Mouse (Mus musculus) small intestine, adult 2 months (tissue): ENCODE data around the gene Gjd3. TPM values are rescaled to one million over a fixed set of nuclear protein-coding genes. Genes with fewer than 3 reads are reported as not detected.

Experiments
- H3K27ac ChIP-seq: fragments of 200-500 bp; 2 replicates; pipeline ENCODE4 v1.5.1; 2012; ENCODE audit warnings: low read depth, low read length, control low read depth, inconsistent platforms; ENCODE audit not compliant: insufficient read depth
- H3K27me3 ChIP-seq: fragments of 200-500 bp; 2 replicates; pipeline ENCODE4 v1.6.1; 2012; ENCODE audit warnings: mild to moderate bottlenecking, moderate library complexity, low read length, inconsistent platforms; ENCODE audit not compliant: control insufficient read depth, insufficient read depth
- H3K36me3 ChIP-seq: fragments of 200-500 bp; 2 replicates; pipeline ENCODE4 v1.6.1; 2012; ENCODE audit warnings: mild to moderate bottlenecking, low read length, control low read depth, inconsistent platforms; ENCODE audit not compliant: control insufficient read depth, insufficient read depth
- H3K4me1 ChIP-seq: fragments of 200-500 bp; 2 replicates; pipeline ENCODE4 v1.6.1; 2012; ENCODE audit warnings: low read length, inconsistent platforms, mixed read lengths; ENCODE audit not compliant: control insufficient read depth, insufficient read depth, insufficient read length
- H3K4me3 ChIP-seq: fragments of 200-500 bp; 2 replicates; pipeline ENCODE4 v1.5.1; 2012; ENCODE audit warnings: low read depth, mild to moderate bottlenecking, control low read depth, inconsistent platforms, low read length, moderate library complexity
- CTCF ChIP-seq: fragments of 200-500 bp; IDR thresholded peaks from 2 replicates; pipeline ENCODE4 v1.5.1; 2012; ENCODE audit warnings: low read depth, mild to moderate bottlenecking, control low read depth, inconsistent platforms, low read length, moderate library complexity, mixed read lengths; ENCODE audit not compliant: insufficient replicate concordance, insufficient read length; ENCODE audit errors: extremely low read depth
- POLR2A ChIP-seq: fragments of 200-500 bp; IDR thresholded peaks from 2 replicates; pipeline ENCODE4 v1.6.1; 2012; ENCODE audit warnings: low read depth, mild to moderate bottlenecking, control low read depth, inconsistent platforms, low read length, moderate library complexity
- WGBS: fragments of 180-500 bp; shearing (Covaris S2); methylation state at CpG from one replicate; pipeline ENCODE4 v1.1.7; 2018; 5-methylcytosine and 5-hydroxymethylcytosine counted together
- polyA plus RNA-seq: library from polyadenylated mRNA; depleted of rRNA; stranded (reverse); fragments of >200 nt; gene quantifications from 2 replicates; pipeline ENCODE4 v1.2.3, GENCODE M21; 2012; rRNA removed

The Gjd3 gene
- polyA plus RNA-seq = 3.6 and 5.8 TPM in 2 replicates

DNA sequence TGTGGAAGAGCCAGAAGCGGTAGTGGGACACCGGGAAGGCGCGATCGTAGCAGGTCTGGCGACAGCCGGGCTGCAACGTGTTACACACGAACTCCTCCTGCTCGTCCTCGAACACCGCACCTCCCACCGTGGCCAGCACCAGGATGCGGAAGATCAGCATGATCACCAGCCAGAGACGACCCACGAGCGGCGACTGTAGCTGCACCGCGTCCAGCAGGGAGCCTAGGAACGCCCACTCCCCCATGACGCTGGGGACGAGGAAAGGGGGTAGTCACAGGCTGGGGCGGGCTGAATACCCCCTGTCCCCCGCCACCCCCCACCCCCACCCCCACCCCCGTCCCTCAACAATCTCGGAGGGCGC lies at the start of gene Gjd3:
Gjd3 (minus strand) TSS at position 244 of the 361 bp plus-strand sequence.
- Histone ChIP-seq H3K27ac (no peak within 1 kb of the TSS), H3K27me3 (no peaks in the 10 kb centered on the region), H3K36me3 (no peaks in the 10 kb centered on the region), H3K4me3 (peak within 1 kb of the TSS; percentile 65), H3K4me1 (no peaks in the 10 kb centered on the region; the same call in 1 of the 2 replicates)
- no peak for TF ChIP-seq CTCF
- TF ChIP-seq POLR2A = no peak
- WGBS = 6% methylated on average over 28 of the region's 28 CpGs

DNA sequence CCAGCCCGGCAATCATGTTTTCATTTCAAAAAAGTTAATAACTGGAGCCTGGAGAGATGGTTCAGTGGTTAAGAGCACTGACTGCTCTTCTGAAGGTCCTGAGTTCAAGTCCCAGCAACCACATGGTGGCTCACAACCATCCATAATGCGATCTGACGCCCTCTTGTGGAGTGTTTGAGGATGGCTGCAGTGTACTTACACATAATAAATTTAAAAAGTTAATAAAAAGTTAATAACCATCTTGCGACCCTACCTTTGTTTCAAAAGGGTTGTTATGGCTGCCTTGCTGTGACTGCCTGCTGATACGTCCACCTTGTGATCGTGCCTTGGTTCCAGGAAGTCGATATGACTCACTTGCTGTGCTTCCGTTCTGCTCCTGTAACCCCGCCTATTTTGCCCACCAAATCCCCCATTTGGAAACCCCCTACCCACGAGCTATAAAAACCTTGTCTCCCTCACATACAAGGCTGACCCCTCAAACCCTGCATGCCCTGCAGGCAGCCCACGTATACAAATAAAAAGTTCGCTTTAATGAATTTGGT lies 44.2 kb upstream of the Gjd3 start:
- Histone ChIP-seq H3K27me3 (no peaks in the 10 kb centered on the region), H3K36me3 (0 out of 2 replicates have a peak, but pooled peaks cover 2% of the 10 kb centered on the region), H3K4me1 (no peaks in the 10 kb centered on the region), H3K4me3 (no peak overlapping the region), H3K27ac (no peak overlapping the region)
- TF ChIP-seq POLR2A (no peak), CTCF (no peak)
- WGBS = 83% methylated on average over 12 of the region's 12 CpGs

DNA sequence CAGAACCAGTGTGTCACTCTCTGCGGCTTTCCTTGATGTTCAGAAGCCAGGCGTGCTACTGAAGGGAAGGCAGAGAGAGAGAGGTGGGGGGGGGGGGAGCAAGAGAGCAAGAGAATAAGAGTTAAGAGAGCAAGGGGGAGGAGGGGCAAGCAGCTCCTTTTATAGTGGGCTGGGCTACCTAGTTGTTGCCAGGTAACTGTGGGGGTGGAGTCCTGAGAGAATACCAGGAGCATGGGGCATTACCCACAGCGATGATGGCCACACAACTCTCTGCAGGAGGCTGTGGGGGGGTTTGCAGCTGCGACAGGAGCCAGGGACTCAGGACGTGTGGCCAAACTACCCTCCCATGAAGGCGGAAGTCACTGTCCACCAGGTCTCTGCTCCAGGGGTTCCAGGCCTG lies 43.1 kb upstream of the Gjd3 start:
- Histone ChIP-seq H3K27ac (no peak overlapping the region), H3K4me1 (no peaks in the 10 kb centered on the region), H3K27me3 (no peaks in the 10 kb centered on the region), H3K36me3 (peaks cover 3% of the 10 kb centered on the region; the same call in 1 of the 2 replicates), H3K4me3 (no peak overlapping the region)
- WGBS = 91% methylated on average over 6 of the region's 6 CpGs
- TF ChIP-seq CTCF = no peak
- TF ChIP-seq POLR2A = no peak

DNA sequence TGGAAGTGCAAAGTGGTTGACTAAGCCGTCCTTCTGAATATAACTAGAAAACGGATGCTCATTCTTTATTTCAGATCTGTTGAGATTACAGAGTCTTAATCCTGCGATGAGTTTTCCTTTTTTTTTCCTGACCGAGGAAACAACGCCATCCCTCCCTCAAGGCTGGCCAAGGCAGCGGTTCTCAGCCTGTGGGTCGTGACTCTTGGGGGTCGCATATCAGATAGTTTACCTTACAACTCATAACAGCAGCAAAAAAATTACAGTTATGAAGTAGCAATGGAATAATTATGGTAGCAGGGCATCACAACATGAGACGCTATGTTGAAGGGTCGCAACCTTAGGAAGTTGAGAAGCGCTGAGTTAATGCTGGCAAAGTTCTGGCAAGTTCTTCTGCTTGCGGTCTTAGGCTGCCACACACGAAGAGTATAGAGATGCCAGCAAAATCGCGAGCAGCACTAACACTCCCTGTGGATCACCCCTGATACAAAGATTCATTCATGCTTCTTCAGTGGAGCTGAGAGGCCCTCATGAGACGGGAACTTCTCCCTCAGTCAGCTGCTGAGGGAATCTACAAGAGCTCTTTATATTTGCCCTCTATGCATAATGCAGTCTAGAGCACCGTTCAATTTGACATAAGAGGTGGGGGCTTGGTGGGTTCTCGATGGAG lies 41.8 kb upstream of the Gjd3 start:
- WGBS = 33% methylated on average over 18 of the region's 18 CpGs
- H3K36me3 ChIP-seq = peaks cover 3% of the 10 kb centered on the region; the same call in 1 of the 2 replicates
- no peaks in the 10 kb centered on the region for H3K27me3 ChIP-seq
- no peaks in the 10 kb centered on the region for H3K4me1 ChIP-seq
- TF ChIP-seq POLR2A (no peak), CTCF (no peak)
- H3K27ac ChIP-seq = no peak overlapping the region
- peak overlapping the region; percentile 52 for H3K4me3 ChIP-seq

DNA sequence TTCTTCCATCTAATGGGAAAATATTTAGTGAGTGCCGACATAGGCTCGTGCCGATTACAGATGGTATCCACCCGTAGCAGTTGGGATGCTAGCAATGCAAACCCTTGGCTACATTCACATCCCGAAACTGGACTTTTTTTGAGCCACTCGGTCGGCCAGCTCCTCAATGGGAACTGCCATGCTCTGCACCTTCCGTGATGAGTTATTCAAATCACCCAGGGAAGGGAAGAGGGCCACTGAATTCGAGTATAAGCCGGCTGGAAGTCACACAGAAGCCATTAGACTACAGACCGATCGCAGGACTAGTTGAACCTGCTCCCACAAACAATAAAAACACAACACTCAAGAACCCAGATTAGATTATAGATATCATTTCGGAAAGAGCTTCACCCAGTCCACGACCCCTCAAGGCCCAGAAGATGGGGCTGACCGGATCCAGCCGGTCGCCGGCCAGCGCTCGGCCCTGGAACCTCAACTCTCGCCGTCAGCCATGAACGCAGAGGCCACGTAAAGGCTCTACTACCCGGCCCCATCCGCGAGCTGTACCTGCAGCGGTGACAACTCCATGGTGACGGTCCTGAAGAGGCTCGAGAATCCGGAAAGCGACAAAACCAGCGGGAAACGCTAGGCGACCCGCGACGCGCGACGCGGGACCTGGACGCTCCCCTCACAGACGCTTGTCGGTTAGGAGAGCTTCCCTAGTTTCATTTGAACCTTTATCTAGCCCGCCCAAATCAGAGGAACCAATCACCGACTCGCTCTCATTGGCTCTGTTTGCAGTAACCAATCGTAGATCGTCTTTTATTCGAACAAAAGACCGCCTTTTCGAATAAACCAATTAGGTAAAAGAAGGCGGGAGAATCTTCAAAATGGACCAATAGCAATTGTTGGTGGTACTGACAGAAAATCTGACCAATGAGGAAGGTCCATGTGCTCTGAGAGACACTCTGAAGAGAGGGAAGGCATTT lies 41.0 kb upstream of the Gjd3 start, which contains the start of gene Top2a:
Top2a (minus strand) TSS at position 690 of the 968 bp plus-strand sequence.
- no peaks in the 10 kb centered on the region for H3K4me1 ChIP-seq
- H3K27me3 ChIP-seq = no peaks in the 10 kb centered on the region
- peaks cover 3% of the 10 kb centered on the region; the same call in 1 of the 2 replicates for H3K36me3 ChIP-seq
- peak within 1 kb of the TSS; percentile 74 for H3K4me3 ChIP-seq
- under 1% methylated on average over 54 of the region's 54 CpGs for WGBS
- TF ChIP-seq POLR2A (peak; percentile 52; the same call in 1 of the 2 replicates), CTCF (no peak)
- H3K27ac ChIP-seq = no peak within 1 kb of the TSS

DNA sequence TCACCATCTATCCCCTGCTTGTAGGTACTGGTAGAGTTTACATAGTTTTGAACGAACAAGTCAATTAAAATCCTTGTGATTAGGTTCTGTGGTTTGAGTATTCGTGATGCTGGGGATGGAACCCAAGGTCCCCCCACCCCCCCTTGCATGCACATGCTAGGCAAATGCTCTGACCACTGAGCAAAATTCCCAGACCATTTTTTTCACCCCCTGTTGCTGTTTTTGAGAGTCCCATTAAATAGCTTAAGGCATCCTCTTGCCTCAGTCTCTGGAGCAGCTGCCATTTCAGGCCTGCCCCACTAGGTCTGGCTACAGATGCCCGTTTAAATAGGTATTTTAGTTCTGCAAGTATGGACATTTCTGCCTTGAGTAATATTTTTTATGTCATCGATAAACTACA lies 40.3 kb upstream of the Gjd3 start:
- Histone ChIP-seq H3K4me3 (peak overlapping the region; percentile 74), H3K36me3 (peaks cover 3% of the 10 kb centered on the region; the same call in 1 of the 2 replicates), H3K27ac (no peak overlapping the region), H3K4me1 (no peaks in the 10 kb centered on the region), H3K27me3 (no peaks in the 10 kb centered on the region)
- WGBS = 3% methylated on average over 4 of the region's 4 CpGs
- no peak for TF ChIP-seq POLR2A
- no peak for TF ChIP-seq CTCF

DNA sequence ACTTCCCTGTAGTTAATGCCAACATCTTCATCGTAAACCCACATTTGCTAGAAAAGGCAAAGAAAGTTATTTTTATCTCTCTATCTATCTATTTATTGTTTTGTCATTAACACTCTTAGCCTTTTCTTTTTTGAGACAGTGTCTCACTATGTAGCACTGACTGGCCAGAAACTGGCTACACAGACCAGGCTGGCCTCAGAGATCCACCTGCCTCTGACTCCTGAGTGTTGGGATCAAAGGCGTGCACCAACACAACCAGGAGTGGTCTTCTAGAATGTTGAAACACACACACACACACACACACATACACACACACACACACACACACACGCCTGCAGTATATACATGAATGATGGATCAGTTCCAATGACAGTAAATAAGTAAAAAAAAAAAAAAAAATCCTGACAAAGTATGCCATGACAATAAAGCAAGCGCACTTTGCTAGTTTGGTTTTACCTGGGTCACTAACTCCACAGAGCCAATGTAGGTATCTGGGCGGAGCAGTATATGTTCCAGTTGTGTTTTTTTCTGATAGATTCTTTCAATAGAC lies 39.6 kb upstream of the Gjd3 start:
- 29% methylated on average over 5 of the region's 5 CpGs for WGBS
- Histone ChIP-seq H3K27ac (no peak overlapping the region), H3K4me1 (no peaks in the 10 kb centered on the region), H3K4me3 (peak overlapping the region; percentile 31), H3K27me3 (no peaks in the 10 kb centered on the region), H3K36me3 (peaks cover 5% of the 10 kb centered on the region; the same call in 1 of the 2 replicates)
- TF ChIP-seq POLR2A = no peak
- TF ChIP-seq CTCF = no peak
